Mouse (Mus musculus): ENCODE measurements around the gene Pheta1. TPM values are rescaled to one million over a fixed set of nuclear protein-coding genes. Genes with fewer than 3 reads are reported as not detected.

Pheta1 gene
- total and polyA plus RNA-seq, 3 experiments = 8.1 to 8.8 TPM; not detected in 1

GRCm38 (mm10) chr5:121824121-121824520, 24.7 kb upstream of the Pheta1 start:
- Histone ChIP-seq H3K9me3 (replicated peaks; ENCODE audit: insufficient read depth, low read length) (no peaks in the 10 kb centered on the region), H3K36me3 (ENCODE audit: control insufficient read depth in 1 of 2, insufficient read depth in 2 of 2, low read length in 2 of 2) (peaks cover 0 to 13% of the 10 kb centered on the region in 2 experiments), H3K27ac (ENCODE audit: control insufficient read depth, low read depth, low read length) (no peak overlapping the region), H3K4me1 (ENCODE audit: control insufficient read depth in 1 of 2, insufficient read depth in 2 of 2, low read length in 2 of 2) (no peaks in the 10 kb centered on the region), H3K9ac (ENCODE audit: control insufficient read depth, low read depth, low read length, poor library complexity, severe bottlenecking) (no peak overlapping the region), H3K27me3 (ENCODE audit: control insufficient read depth in 1 of 2, insufficient read depth in 2 of 2, low read length in 2 of 2) (no peaks in the 10 kb centered on the region), H3K79me2 (ENCODE audit: control insufficient read depth, insufficient read depth, low read length, poor library complexity) (peaks cover 4% of the 10 kb centered on the region; the same call in 1 of the 2 replicates), H3K4me3 (ENCODE audit: control insufficient read depth in 1 of 2, insufficient read depth in 1 of 2, low read depth in 2 of 2, low read length in 2 of 2) (no peak overlapping the region)
- no peak for DNase-seq (ENCODE audit: low read depth, low spot score)
- no peak for TF ChIP-seq ZNF384 (IDR thresholded peaks at IDR 0.05; ENCODE audit: low read depth, low read length)

- no peak overlapping the region for H3K9ac ChIP-seq (ENCODE audit: control insufficient read depth, low read depth, low read length, poor library complexity, severe bottlenecking)
- H3K27me3 ChIP-seq (ENCODE audit: control insufficient read depth in 1 of 2, insufficient read depth in 2 of 2, low read length in 2 of 2) = no peaks in the 10 kb centered on the region
- H3K27ac ChIP-seq (ENCODE audit: control insufficient read depth, low read depth, low read length) = no peak overlapping the region
- no peaks in the 10 kb centered on the region for H3K9me3 ChIP-seq (replicated peaks; ENCODE audit: insufficient read depth, low read length)
- no peak for TF ChIP-seq MYB (IDR thresholded peaks at IDR 0.05; ENCODE audit: low read depth, low read length)
- no peak for TF ChIP-seq MAX (IDR thresholded peaks at IDR 0.05; ENCODE audit: low read length)
- no peak for TF ChIP-seq USF2 (IDR thresholded peaks at IDR 0.05; ENCODE audit: borderline replicate concordance in 1 of 2, insufficient read depth in 1 of 2, low read depth in 1 of 2, low read length in 2 of 2)
- TF ChIP-seq NRF1 (IDR thresholded peaks at IDR 0.05; ENCODE audit: insufficient read depth, low read depth, low read length, poor library complexity, severe bottlenecking) = no peak
- no peak for TF ChIP-seq GABPA (IDR thresholded peaks at IDR 0.05; ENCODE audit: low read depth, low read length)
- no peak for TF ChIP-seq MEF2A (IDR thresholded peaks at IDR 0.05; ENCODE audit: extremely low read depth, insufficient replicate concordance, low read depth, low read length, poor library complexity, severe bottlenecking)
- TF ChIP-seq USF1 (IDR thresholded peaks at IDR 0.05; ENCODE audit: low read depth, low read length) = no peak
- no peak for TF ChIP-seq JUND (IDR thresholded peaks at IDR 0.05; ENCODE audit: low read depth, low read length)
- TF ChIP-seq ZC3H11A (IDR thresholded peaks at IDR 0.05; ENCODE audit: low read depth, low read length) = no peak
- no peak for TF ChIP-seq E2F4 (IDR thresholded peaks at IDR 0.05; ENCODE audit: borderline replicate concordance, low read depth, low read length)
- TF ChIP-seq SMC3 (IDR thresholded peaks at IDR 0.05; ENCODE audit: low read depth, low read length) = no peak
- H3K4me3 ChIP-seq (ENCODE audit: control insufficient read depth in 1 of 2, insufficient read depth in 1 of 2, low read depth in 2 of 2, low read length in 2 of 2) = no peak overlapping the region
- H3K79me2 ChIP-seq (ENCODE audit: control insufficient read depth, insufficient read depth, low read length, poor library complexity) = peaks cover 9% of the 10 kb centered on the region
- no peaks in the 10 kb centered on the region for H3K4me1 ChIP-seq (ENCODE audit: control insufficient read depth in 1 of 2, insufficient read depth in 2 of 2, low read length in 2 of 2)
- peaks cover 0 to 13% of the 10 kb centered on the region in 2 experiments; a peak in 3 of 4 replicates for H3K36me3 ChIP-seq (ENCODE audit: control insufficient read depth in 1 of 2, insufficient read depth in 2 of 2, low read length in 2 of 2)
- no peak for DNase-seq (ENCODE audit: low read depth, low spot score)
Measured at GRCm38 (mm10) chr5:121825606-121826005, 23.2 kb upstream of the Pheta1 start.

GRCm38 (mm10) chr5:121827876-121828275, 20.9 kb upstream of the Pheta1 start:
- H3K27ac ChIP-seq (ENCODE audit: control insufficient read depth, low read depth, low read length) = no peak overlapping the region
- TF ChIP-seq CHD1 (IDR thresholded peaks at IDR 0.05; ENCODE audit: low read depth, low read length) = no peak
- TF ChIP-seq BHLHE40 (IDR thresholded peaks at IDR 0.05; ENCODE audit: borderline replicate concordance, low read depth, low read length) = no peak
- DNase-seq (ENCODE audit: low read depth, low spot score) = no peak
- H3K4me1 ChIP-seq (ENCODE audit: control insufficient read depth in 1 of 2, insufficient read depth in 2 of 2, low read length in 2 of 2) = no peaks in the 10 kb centered on the region
- H3K27me3 ChIP-seq (ENCODE audit: control insufficient read depth in 1 of 2, insufficient read depth in 2 of 2, low read length in 2 of 2) = no peaks in the 10 kb centered on the region
- H3K79me2 ChIP-seq (ENCODE audit: control insufficient read depth, insufficient read depth, low read length, poor library complexity) = peaks cover 29% of the 10 kb centered on the region
- H3K4me3 ChIP-seq (ENCODE audit: control insufficient read depth in 1 of 2, insufficient read depth in 1 of 2, low read depth in 2 of 2, low read length in 2 of 2) = no peak overlapping the region
- H3K9me3 ChIP-seq (replicated peaks; ENCODE audit: insufficient read depth, low read length) = no peaks in the 10 kb centered on the region
- no peak overlapping the region for H3K9ac ChIP-seq (ENCODE audit: control insufficient read depth, low read depth, low read length, poor library complexity, severe bottlenecking)
- peaks cover 0 to 10% of the 10 kb centered on the region in 2 experiments; a peak in 2 of 4 replicates for H3K36me3 ChIP-seq (ENCODE audit: control insufficient read depth in 1 of 2, insufficient read depth in 2 of 2, low read length in 2 of 2)
